Mouse (Mus musculus) ES-E14 (cell line): ENCODE measurements around the gene Prkab1.

Experiments
- CHD2 ChIP-seq: IDR thresholded peaks from 2 replicates; pipeline ENCODE4 v1.6.1; 2014; ENCODE audit warnings: mild to moderate bottlenecking, low read depth, low read length, inconsistent platforms
- ZC3H11A ChIP-seq: IDR thresholded peaks from 2 replicates; pipeline ENCODE4 v1.6.1; 2012; ENCODE audit warnings: low read depth, mild to moderate bottlenecking, inconsistent platforms, low read length, borderline replicate concordance

DNA sequence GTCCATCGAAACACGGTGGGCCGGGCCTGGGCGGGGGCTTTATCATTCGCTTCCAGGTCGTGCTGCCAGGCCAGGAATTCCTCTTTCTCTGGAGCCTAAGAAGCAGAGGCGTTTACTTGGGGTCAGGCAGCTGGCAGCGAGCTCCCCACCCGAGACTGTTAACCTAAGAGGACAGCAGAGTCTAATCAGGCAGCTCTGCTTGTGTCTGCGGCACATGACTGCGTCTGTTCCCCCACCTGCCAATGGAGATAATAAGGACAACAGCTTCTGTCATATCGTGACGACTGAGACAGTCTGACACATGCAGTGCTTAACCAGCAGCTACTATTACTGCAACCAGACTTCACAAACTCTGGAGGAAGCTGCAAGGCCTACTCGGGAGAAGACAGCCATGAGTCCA, 2.8 kb downstream of the Prkab1 start:
- no peak for TF ChIP-seq CHD2
- no peak for TF ChIP-seq ZC3H11A
